Mouse (Mus musculus): ENCODE data around the gene Cog7. TPM values are rescaled to one million over a fixed set of nuclear protein-coding genes. Genes with fewer than 3 reads are reported as not detected.

Cog7 gene
- polyA plus RNA-seq, 1 experiment = 14.0 TPM

DNA sequence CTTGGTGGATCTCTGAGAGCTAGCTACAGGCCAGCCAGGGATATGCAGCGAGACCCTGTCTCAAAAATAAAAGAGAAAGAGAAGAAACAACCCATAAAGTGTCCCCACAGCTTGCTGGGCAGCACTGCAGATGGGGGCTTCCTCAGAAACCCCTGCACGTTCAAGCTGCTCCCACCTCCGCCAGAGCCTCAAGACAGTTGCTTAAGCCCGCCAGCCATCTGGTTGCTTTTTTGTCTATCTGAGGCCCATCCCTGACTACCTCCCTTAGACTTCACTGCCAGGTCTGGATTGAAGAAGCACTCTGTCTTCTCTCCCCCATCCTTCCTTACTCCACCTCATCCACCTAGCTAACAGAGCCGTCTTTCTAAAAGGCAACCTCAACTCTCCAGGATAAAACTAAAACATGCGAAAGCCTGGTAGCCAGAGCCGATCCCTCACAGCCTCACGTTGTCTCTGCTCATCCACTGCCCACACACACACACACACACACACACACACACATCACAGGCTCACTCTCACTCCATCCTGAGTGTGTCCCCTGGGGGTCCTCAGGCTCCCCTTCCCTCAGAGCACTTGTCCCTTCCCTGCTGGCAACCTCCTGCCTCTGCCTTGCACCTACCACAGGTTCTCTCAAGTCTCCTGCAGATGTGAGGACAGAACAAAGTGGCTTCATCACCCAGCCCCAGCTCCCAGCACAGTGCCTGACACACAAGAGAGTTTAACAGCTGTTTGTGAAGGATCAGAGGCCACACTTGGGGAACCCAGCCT is 43.2 kb downstream of the Cog7 start:
- H3K27ac ChIP-seq (ENCODE audit: insufficient read depth, low read length) = no peak overlapping the region
- H3K4me3 ChIP-seq (ENCODE audit: insufficient read depth, low read length) = no peak overlapping the region
- TF ChIP-seq POLR2A (IDR thresholded peaks at IDR 0.05; ENCODE audit: low read depth, low read length) (no peak), CTCF (IDR thresholded peaks at IDR 0.05; ENCODE audit: borderline replicate concordance, insufficient read depth, low read length) (no peak)
- no peaks in the 10 kb centered on the region for H3K4me1 ChIP-seq (ENCODE audit: control insufficient read depth, insufficient read depth, low read length)

DNA sequence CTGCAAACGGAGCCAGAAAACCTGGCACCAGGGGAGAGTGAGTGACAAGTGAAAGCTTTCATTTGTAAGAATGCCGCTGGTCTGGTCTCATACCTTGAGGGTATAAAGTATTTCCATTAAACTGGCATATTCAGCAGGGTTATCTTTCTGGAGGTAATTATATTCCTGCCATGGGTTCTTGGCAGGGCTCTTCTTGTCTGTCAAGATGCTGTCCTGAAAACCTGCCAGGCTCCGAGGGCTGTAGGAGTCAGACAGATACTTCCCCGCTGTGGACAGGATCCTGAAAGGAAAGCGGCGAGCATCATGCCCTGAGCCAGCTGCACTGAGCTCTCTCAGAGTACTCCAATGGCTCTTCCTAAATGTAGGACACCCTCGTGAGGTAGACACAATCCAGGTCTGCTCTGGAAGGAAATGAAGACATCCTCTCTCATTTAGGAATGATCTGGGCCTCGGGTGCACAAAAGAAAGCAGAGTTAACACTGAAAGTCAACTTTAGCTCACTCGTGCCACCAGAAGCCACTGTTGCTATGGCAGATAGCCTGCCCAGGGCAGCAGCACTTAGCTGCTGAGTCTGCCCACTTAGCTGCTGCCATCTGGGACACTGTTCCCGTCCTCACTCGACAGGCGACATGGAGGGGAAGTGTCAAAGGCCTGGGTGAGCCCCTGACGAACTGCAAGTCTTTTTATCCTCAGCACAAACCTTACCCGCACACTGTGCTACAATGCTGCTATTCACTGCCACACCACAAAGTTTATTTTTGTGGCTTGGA is 44.5 kb downstream of the Cog7 start:
- Histone ChIP-seq H3K27ac (ENCODE audit: insufficient read depth, low read length) (no peak overlapping the region), H3K4me3 (ENCODE audit: insufficient read depth, low read length) (no peak overlapping the region), H3K4me1 (ENCODE audit: control insufficient read depth, insufficient read depth, low read length) (no peaks in the 10 kb centered on the region)
- TF ChIP-seq POLR2A (IDR thresholded peaks at IDR 0.05; ENCODE audit: low read depth, low read length) (no peak), CTCF (IDR thresholded peaks at IDR 0.05; ENCODE audit: borderline replicate concordance, insufficient read depth, low read length) (no peak)

DNA sequence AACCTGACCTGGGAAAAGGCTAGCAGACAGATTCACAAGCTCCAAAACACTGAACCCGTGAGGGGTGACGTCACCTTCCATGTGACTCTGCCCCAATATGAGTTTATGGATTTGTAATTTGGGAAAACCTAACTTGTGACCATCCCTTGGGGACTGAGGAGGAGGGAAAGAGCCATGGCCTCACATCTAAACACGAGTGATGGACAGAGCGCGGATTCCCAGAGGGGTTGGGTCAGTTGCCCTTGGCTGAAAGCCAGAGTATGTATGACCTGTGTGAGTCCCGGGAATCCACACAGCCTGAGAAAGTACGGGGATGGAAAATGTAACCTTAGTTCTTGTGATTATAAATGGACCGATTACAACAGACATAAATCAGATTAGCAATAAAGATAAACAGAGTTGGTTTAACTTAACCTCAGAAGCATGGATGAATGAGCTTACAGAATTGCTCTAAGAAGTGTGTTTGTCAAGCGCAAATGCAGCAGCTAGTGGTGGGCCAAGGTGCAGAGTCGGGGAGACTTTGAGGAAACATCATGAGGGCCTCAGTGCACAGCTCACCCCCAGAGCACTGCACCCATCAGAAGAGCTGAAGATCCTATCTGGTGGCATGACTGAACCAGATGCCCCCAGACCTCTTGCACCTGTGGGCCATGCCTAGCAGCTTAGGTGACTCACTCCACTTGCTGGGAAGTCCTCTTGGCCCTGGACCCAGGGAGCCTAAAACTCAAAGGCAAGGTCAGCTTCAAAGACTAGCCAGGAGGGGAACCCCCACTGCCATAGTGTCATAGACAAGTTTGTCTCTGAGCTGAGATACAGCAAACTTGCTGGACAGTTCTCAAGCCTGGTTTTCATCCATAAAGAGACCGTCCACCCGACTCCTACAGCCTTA is 45.4 kb downstream of the Cog7 start:
- Histone ChIP-seq H3K4me3 (ENCODE audit: insufficient read depth, low read length) (no peak overlapping the region), H3K4me1 (ENCODE audit: control insufficient read depth, insufficient read depth, low read length) (no peaks in the 10 kb centered on the region), H3K27ac (ENCODE audit: insufficient read depth, low read length) (no peak overlapping the region)
- TF ChIP-seq CTCF (IDR thresholded peaks at IDR 0.05; ENCODE audit: borderline replicate concordance, insufficient read depth, low read length) = no peak

DNA sequence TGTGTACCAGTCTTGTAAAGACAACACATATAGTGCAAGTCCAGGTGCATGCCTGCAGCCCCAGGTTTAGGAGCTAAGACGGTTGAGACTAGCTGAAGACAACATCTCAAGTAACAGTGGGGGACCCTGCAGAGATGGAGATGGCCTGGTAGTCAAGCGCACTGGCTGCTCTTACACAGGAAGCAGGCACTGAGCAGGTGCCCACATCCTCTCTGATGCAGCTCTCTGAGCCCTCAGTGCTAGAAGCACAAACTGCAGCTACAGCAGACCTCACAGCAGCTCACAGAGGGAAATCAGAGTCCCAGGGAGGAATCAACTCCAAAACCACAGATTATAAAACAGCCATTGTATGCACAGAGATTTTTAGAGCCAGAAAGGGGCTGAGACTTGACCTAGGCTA is 47.2 kb downstream of the Cog7 start:
- TF ChIP-seq POLR2A (IDR thresholded peaks at IDR 0.05; ENCODE audit: low read depth, low read length) (no peak), CTCF (IDR thresholded peaks at IDR 0.05; ENCODE audit: borderline replicate concordance, insufficient read depth, low read length) (no peak)
- H3K4me1 ChIP-seq (ENCODE audit: control insufficient read depth, insufficient read depth, low read length) = no peaks in the 10 kb centered on the region
- no peak overlapping the region for H3K4me3 ChIP-seq (ENCODE audit: insufficient read depth, low read length)
- no peak overlapping the region for H3K27ac ChIP-seq (ENCODE audit: insufficient read depth, low read length)

DNA sequence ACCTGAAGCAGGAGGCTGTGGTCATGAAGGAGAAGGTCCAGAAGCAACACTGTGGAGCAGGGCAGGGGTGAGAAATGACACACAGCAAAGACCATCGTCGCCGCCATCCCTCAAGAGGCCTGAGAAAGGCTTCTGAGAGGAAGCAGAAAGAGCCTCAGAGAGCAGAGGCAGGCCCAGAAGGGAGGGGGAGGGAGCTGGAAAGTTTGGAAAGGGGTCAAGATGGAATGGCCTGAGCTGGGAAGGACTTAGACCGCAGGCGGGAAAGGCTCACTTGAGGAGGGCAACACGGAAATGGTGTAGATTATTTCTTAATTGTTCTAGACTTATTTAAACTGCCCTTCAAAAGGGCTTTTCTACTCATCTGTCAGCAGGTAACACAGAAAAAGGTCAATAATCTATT is 47.8 kb downstream of the Cog7 start:
- Histone ChIP-seq H3K4me3 (ENCODE audit: insufficient read depth, low read length) (no peak overlapping the region), H3K27ac (ENCODE audit: insufficient read depth, low read length) (no peak overlapping the region), H3K4me1 (ENCODE audit: control insufficient read depth, insufficient read depth, low read length) (no peaks in the 10 kb centered on the region)
- TF ChIP-seq CTCF (IDR thresholded peaks at IDR 0.05; ENCODE audit: borderline replicate concordance, insufficient read depth, low read length) (no peak), POLR2A (IDR thresholded peaks at IDR 0.05; ENCODE audit: low read depth, low read length) (no peak)

DNA sequence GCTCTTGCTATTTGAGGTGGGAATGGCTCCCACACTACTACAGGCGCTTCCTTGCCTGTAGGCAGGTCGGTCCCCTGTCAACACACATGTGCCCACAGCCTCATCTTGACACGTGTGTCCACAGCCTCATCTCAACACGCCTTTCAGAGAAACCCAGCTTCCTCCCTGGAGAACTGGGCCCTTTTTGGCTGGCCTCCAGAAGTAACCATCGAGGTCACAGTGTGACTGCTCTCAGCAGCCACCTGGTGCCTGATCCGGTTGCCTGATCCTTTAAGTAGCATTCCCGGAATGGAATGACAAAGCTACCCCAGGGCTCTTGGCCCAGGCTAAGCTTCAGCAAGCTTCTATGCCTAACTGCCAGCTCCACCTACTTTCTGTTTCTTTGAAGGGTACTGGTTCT is 50.3 kb downstream of the Cog7 start:
- H3K4me1 ChIP-seq (ENCODE audit: control insufficient read depth, insufficient read depth, low read length) = no peaks in the 10 kb centered on the region
- TF ChIP-seq POLR2A (IDR thresholded peaks at IDR 0.05; ENCODE audit: low read depth, low read length) (no peak), CTCF (IDR thresholded peaks at IDR 0.05; ENCODE audit: borderline replicate concordance, insufficient read depth, low read length) (no peak)
- H3K4me3 ChIP-seq (ENCODE audit: insufficient read depth, low read length) = no peak overlapping the region
- H3K27ac ChIP-seq (ENCODE audit: insufficient read depth, low read length) = no peak overlapping the region

DNA sequence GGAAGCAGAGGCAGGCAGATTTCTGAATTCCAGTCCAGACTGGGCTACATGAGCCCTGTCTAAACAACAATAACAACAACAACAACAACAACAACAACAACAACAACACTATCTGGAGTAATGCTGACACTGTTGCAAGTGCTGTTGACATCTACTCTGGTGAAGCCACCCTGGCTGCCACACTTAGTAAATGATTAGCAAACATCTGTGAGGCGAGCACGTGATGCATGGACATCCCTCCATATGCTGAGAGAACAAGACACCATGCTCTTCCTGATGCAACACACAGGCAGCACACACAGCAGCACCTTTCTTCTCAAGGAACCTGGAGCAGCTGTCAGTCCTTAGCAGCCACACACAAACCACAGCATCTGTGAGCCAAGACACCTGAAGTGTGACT is 53.6 kb downstream of the Cog7 start:
- H3K4me3 ChIP-seq (ENCODE audit: insufficient read depth, low read length) = no peak overlapping the region
- TF ChIP-seq POLR2A (IDR thresholded peaks at IDR 0.05; ENCODE audit: low read depth, low read length) = no peak

DNA sequence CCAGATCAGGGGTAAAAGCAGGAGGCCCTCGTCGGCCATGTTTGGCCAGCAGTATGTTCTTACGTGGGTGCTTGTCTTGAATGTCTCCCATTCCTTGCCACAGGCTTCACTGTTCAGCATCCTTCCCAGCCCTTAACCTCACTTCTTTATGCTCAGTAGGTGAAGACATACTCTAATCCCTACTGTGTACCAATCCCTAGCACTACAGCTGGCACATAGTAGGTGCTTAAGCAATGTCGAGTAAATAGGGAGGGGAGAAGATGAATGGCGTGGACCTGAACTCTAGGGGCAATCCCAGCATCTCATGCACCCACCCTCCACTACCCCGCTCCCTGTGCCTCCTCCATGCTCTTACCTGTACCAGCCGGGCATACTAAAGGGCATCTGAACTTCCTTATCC is 57.1 kb downstream of the Cog7 start:
- Histone ChIP-seq H3K4me3 (ENCODE audit: insufficient read depth, low read length) (no peak overlapping the region), H3K4me1 (ENCODE audit: control insufficient read depth, insufficient read depth, low read length) (no peaks in the 10 kb centered on the region), H3K27ac (ENCODE audit: insufficient read depth, low read length) (no peak overlapping the region)
- TF ChIP-seq POLR2A (IDR thresholded peaks at IDR 0.05; ENCODE audit: low read depth, low read length) = no peak

More for the DNA sequence above, 53.6 kb downstream of the Cog7 start:
- H3K4me1 ChIP-seq (ENCODE audit: control insufficient read depth, insufficient read depth, low read length) = no peaks in the 10 kb centered on the region
- H3K27ac ChIP-seq (ENCODE audit: insufficient read depth, low read length) = no peak overlapping the region

DNA sequence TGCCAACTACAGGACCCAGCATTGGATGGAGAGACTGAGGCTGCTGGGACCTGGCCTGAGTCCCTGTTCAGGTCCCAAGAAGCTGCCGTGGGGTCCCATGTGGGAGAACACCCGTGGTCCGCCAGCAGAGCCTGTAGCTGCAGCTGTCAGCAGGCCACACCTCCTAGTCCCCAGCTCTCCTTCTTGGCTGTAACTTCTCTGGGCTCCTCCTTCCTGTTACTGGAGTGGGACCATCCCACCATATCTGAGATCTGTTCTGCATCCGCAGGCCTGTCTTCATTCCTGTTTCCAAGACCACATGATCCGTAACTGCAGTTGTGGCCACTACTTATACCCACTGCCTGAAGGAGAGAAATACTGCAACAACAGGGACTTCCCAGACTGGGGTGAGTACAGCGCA is 67.6 kb downstream of the Cog7 start:
- Histone ChIP-seq H3K4me1 (ENCODE audit: control insufficient read depth, insufficient read depth, low read length) (no peaks in the 10 kb centered on the region), H3K4me3 (ENCODE audit: insufficient read depth, low read length) (no peak overlapping the region), H3K27ac (ENCODE audit: insufficient read depth, low read length) (no peak overlapping the region)
- TF ChIP-seq POLR2A (IDR thresholded peaks at IDR 0.05; ENCODE audit: low read depth, low read length) (no peak), CTCF (IDR thresholded peaks at IDR 0.05; ENCODE audit: borderline replicate concordance, insufficient read depth, low read length) (no peak)

DNA sequence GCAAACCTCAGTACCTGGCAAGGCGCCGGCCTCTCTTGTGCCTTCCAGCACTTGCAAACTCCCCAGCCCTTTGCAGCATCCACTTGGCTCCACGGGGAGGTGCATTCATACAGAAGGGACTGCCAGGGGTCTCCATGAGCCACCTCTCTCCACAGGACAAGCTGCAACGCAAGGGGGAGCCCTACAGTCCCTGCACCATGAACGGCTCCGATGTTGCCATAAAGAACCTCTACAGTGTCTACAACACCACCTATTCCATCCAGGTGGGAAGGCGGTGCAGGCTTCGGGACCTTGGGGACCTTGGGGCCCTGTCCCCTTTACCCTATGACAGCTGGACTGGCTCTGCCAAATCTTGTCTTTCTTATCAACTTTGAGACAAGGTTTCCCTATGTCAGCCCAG is 69.3 kb downstream of the Cog7 start:
- Histone ChIP-seq H3K4me1 (ENCODE audit: control insufficient read depth, insufficient read depth, low read length) (no peaks in the 10 kb centered on the region), H3K4me3 (ENCODE audit: insufficient read depth, low read length) (no peak overlapping the region), H3K27ac (ENCODE audit: insufficient read depth, low read length) (no peak overlapping the region)
- no peak for TF ChIP-seq CTCF (IDR thresholded peaks at IDR 0.05; ENCODE audit: borderline replicate concordance, insufficient read depth, low read length)
- no peak for TF ChIP-seq POLR2A (IDR thresholded peaks at IDR 0.05; ENCODE audit: low read depth, low read length)
